Mouse (Mus musculus): ENCODE results near the gene Doc2g. TPM values are rescaled to one million over a fixed set of nuclear protein-coding genes. Genes with fewer than 3 reads are reported as not detected.
"Not testable (repeated sequence)": the region's sequence is repeated elsewhere in the genome, so short reads cannot be mapped to it uniquely, and the experiment has no call there.

Gene Doc2g
- polyA plus RNA-seq, 1 experiment, result 5.5 TPM

GRCm38 (mm10) chr19:4015635-4016034 lies 12.5 kb downstream of the Doc2g start:
- no peak for DNase-seq (ENCODE audit: low read depth)

- DNase-seq (ENCODE audit: low read depth), result peak; percentile 72
Measured at GRCm38 (mm10) chr19:4017921-4018587, 14.9 kb downstream of the Doc2g start.

- DNase-seq (ENCODE audit: low read depth), result peak; percentile 44
Measured at GRCm38 (mm10) chr19:4018743-4019583, 15.8 kb downstream of the Doc2g start.

GRCm38 (mm10) chr19:4023185-4023584 lies 20.1 kb downstream of the Doc2g start:
- no peak for DNase-seq (ENCODE audit: low read depth)

GRCm38 (mm10) chr19:4027576-4027975 lies 24.5 kb downstream of the Doc2g start:
- no peak for DNase-seq (ENCODE audit: low read depth)

GRCm38 (mm10) chr19:4032668-4033067 lies 29.6 kb downstream of the Doc2g start:
- DNase-seq (ENCODE audit: low read depth), result no peak

- no peak for DNase-seq (ENCODE audit: low read depth)
Measured at GRCm38 (mm10) chr19:4033298-4033697, 30.2 kb downstream of the Doc2g start.

GRCm38 (mm10) chr19:4033742-4034141 lies 30.6 kb downstream of the Doc2g start:
- no peak for DNase-seq (ENCODE audit: low read depth)

- no peak for DNase-seq (ENCODE audit: low read depth)
Measured at GRCm38 (mm10) chr19:4036327-4037045, 33.4 kb downstream of the Doc2g start.

- not testable (repeated sequence) for DNase-seq (ENCODE audit: low read depth)
Measured at GRCm38 (mm10) chr19:4037154-4037787, 34.2 kb downstream of the Doc2g start.

GRCm38 (mm10) chr19:4037788-4038232 lies 34.7 kb downstream of the Doc2g start, which contains the start of gene Gstp1:
Gene Gstp1, minus strand, starts transcription at chr19:4037985.
- no peak for DNase-seq (ENCODE audit: low read depth)

- DNase-seq (ENCODE audit: low read depth), result not testable (repeated sequence)
Measured at GRCm38 (mm10) chr19:4040941-4041340, 37.8 kb downstream of the Doc2g start.

GRCm38 (mm10) chr19:4041500-4041899 lies 38.4 kb downstream of the Doc2g start:
- DNase-seq (ENCODE audit: low read depth), result not testable (repeated sequence)

- DNase-seq (ENCODE audit: low read depth), result no peak
Measured at GRCm38 (mm10) chr19:4042124-4042523, 39.0 kb downstream of the Doc2g start.

GRCm38 (mm10) chr19:4044109-4044508 lies 41.0 kb downstream of the Doc2g start:
- DNase-seq (ENCODE audit: low read depth), result not testable (repeated sequence)

GRCm38 (mm10) chr19:4045966-4046865 lies 43.1 kb downstream of the Doc2g start, which contains the start of gene Gstp2:
Gene Gstp2, minus strand, starts transcription at chr19:4046023.
- peak; percentile 76 for DNase-seq (ENCODE audit: low read depth)

GRCm38 (mm10) chr19:4046866-4047254 lies 43.7 kb downstream of the Doc2g start:
- peak; percentile 47 for DNase-seq (ENCODE audit: low read depth)

GRCm38 (mm10) chr19:4047859-4048258 lies 44.7 kb downstream of the Doc2g start:
- DNase-seq (ENCODE audit: low read depth), result no peak

- not testable (repeated sequence) for DNase-seq (ENCODE audit: low read depth)
Measured at GRCm38 (mm10) chr19:4049069-4049468, 46.0 kb downstream of the Doc2g start.

GRCm38 (mm10) chr19:4051016-4051415 lies 47.9 kb downstream of the Doc2g start:
- DNase-seq (ENCODE audit: low read depth), result no peak
